Mouse (Mus musculus): Measurements from ENCODE around the gene Gpc2.

- TF ChIP-seq CTCF (IDR thresholded peaks at IDR 0.05 in 2 of 3, conservative IDR thresholded peaks at IDR 0.05 in 1 of 3; ENCODE audit: control insufficient read depth in 1 of 3, insufficient read depth in 1 of 3, low read depth in 2 of 3, low read length in 3 of 3, poor library complexity in 1 of 3, severe bottlenecking in 1 of 3) (no peak), POLR2A (IDR thresholded peaks at IDR 0.05; ENCODE audit: control insufficient read depth in 1 of 2, insufficient read depth in 1 of 2, low read depth in 1 of 2, low read length in 2 of 2, poor library complexity in 1 of 2) (no peak; a peak in 1 of 4 replicates), POLR2AphosphoS5 (IDR thresholded peaks at IDR 0.05; ENCODE audit: borderline replicate concordance, low read depth, low read length) (no peak), POLR2AphosphoS2 (IDR thresholded peaks at IDR 0.05; ENCODE audit: low read length) (no peak), TAL1 (IDR thresholded peaks at IDR 0.05; ENCODE audit: low read length) (no peak), RCOR1 (IDR thresholded peaks at IDR 0.05; ENCODE audit: low read depth, low read length) (no peak), GATA1 (IDR thresholded peaks at IDR 0.05; ENCODE audit: low read depth, low read length) (no peak), BHLHE40 (IDR thresholded peaks at IDR 0.05; ENCODE audit: borderline replicate concordance, low read depth, low read length) (no peak), MAFK (IDR thresholded peaks at IDR 0.05; ENCODE audit: borderline replicate concordance, low read depth, low read length) (no peak), NELFE (IDR thresholded peaks at IDR 0.05; ENCODE audit: low read depth, low read length) (no peak), CHD1 (IDR thresholded peaks at IDR 0.05; ENCODE audit: low read depth, low read length) (no peak), TBP (IDR thresholded peaks at IDR 0.05; ENCODE audit: low read depth, low read length) (no peak), GABPA (IDR thresholded peaks at IDR 0.05; ENCODE audit: low read depth, low read length) (no peak), NRF1 (IDR thresholded peaks at IDR 0.05; ENCODE audit: insufficient read depth, low read depth, low read length, poor library complexity, severe bottlenecking) (no peak)
Observed at GRCm38 (mm10) chr5:138258078-138258477, 21.7 kb downstream of the Gpc2 start.
